Mouse (Mus musculus) liver, embryonic 14.5 days (tissue): ENCODE data around the gene Ogn. TPM values are rescaled to one million over a fixed set of nuclear protein-coding genes. Genes with fewer than 3 reads are reported as not detected.

Source experiments
- ATAC-seq: fragments of 200-750 bp; cut with Nextera tagmentation; 2 replicates; pipeline ENCODE4 v1.8.0; 2017; ENCODE audit warnings: moderate number of reproducible peaks, mild to moderate bottlenecking, moderate library complexity; ENCODE audit not compliant: insufficient read depth
- DNase-seq, 3 experiments: peaks; one replicate each; pipeline ENCODE4 v3.0.0-alpha.2; 2012 to 2013; ENCODE audit warnings: low read depth in 3 of 3, low spot score in 3 of 3
- H3K27ac ChIP-seq: fragments of 300-500 bp; sonication (generic); 2 replicates; pipeline ENCODE4 v1.5.1; 2014; ENCODE audit warnings: moderate library complexity, mild to moderate bottlenecking, control low read depth, inconsistent platforms
- H3K27me3 ChIP-seq: fragments of 300-500 bp; sonication (generic); 2 replicates; pipeline ENCODE4 v1.6.1; 2014; ENCODE audit warnings: mild to moderate bottlenecking, low read length, moderate library complexity; ENCODE audit not compliant: control insufficient read depth, insufficient read depth
- H3K36me3 ChIP-seq: fragments of 300-500 bp; sonication (generic); replicated peaks from 2 replicates; pipeline ENCODE4 v1.6.1; 2014; ENCODE audit warnings: low read depth; ENCODE audit not compliant: control insufficient read depth, insufficient read depth
- H3K4me1 ChIP-seq, 2 experiments: fragments of 200-500 bp in 1 of 2; fragments of 300-500 bp in 1 of 2; sonication (generic) in 1 of 2; replicated peaks; 2 replicates each; pipeline ENCODE4 v1.6.1; 2012 to 2014; ENCODE audit warnings: antibody characterized with exemption in 1 of 2, inconsistent platforms in 1 of 2, low read length in 1 of 2; ENCODE audit not compliant: control insufficient read depth in 2 of 2, insufficient read depth in 2 of 2
- H3K4me2 ChIP-seq: fragments of 300-500 bp; sonication (generic); 2 replicates; pipeline ENCODE4 v1.6.1; 2014; ENCODE audit warnings: low read depth, mild to moderate bottlenecking, control low read depth, moderate library complexity
- H3K4me3 ChIP-seq, 2 experiments: fragments of 200-500 bp in 1 of 2; fragments of 300-500 bp in 1 of 2; sonication (generic) in 1 of 2; 2 replicates each; pipeline ENCODE4 v1.5.1; 2012 to 2014; ENCODE audit warnings: low read depth in 2 of 2, low read length in 2 of 2, mild to moderate bottlenecking in 2 of 2, control low read depth in 1 of 2, inconsistent platforms in 1 of 2, moderate library complexity in 1 of 2; ENCODE audit not compliant: insufficient read depth in 1 of 2
- H3K9ac ChIP-seq: fragments of 300-500 bp; sonication (generic); replicated peaks from 2 replicates; pipeline ENCODE4 v1.6.1; 2014; ENCODE audit warnings: mild to moderate bottlenecking, control low read depth, moderate library complexity
- H3K9me3 ChIP-seq: fragments of 300-500 bp; sonication (generic); 2 replicates; pipeline ENCODE4 v1.6.1; 2016; ENCODE audit warnings: low read length, mixed read lengths; ENCODE audit not compliant: control insufficient read depth
- CTCF ChIP-seq: IDR thresholded peaks from 2 replicates; pipeline ENCODE4 v1.5.1; 2016; ENCODE audit warnings: antibody characterized with exemption, low read depth, control low read depth
- EP300 ChIP-seq: IDR thresholded peaks from 2 replicates; pipeline ENCODE4 v1.6.1; 2016; ENCODE audit warnings: antibody characterized with exemption, low read depth
- WGBS: fragments of 180-500 bp; shearing (Covaris S2); extraction: QIAGEN DNeasy Blood & Tissue Kit; methylation state at CpG from one replicate; pipeline ENCODE4 v1.1.7; 2014; ENCODE audit not compliant: insufficient replicate concordance; 5-methylcytosine and 5-hydroxymethylcytosine counted together
- polyA plus RNA-seq, 2 experiments: library from polyadenylated mRNA; depleted of rRNA in 1 of 2; stranded (reverse) in 1 of 2; unstranded in 1 of 2; fragments of >200 nt; fragmentation: Nextera tagmentation in 1 of 2; extraction: Ambion mirVana in 1 of 2; gene quantifications; 2 replicates each; pipeline versions ENCODE4 v1.2.1 to v1.2.3; 2012 to 2014

Gene Ogn
- polyA plus RNA-seq, 2 experiments: 0.49 to 1.5 TPM

- TF ChIP-seq CTCF: no peak
- TF ChIP-seq EP300: no peak
- no peak for ATAC-seq
- Histone ChIP-seq H3K9ac (no peak overlapping the region), H3K4me1 (no peaks in the 10 kb centered on the region), H3K36me3 (no peaks in the 10 kb centered on the region), H3K4me2 (no peak overlapping the region), H3K27me3 (no peaks in the 10 kb centered on the region), H3K27ac (no peak overlapping the region), H3K9me3 (no peaks in the 10 kb centered on the region), H3K4me3 (no peak overlapping the region)
- DNase-seq: no peak
Measured at GRCm38 (mm10) chr13:49603603-49604002, 4.2 kb upstream of the Ogn start.

GRCm38 (mm10) chr13:49608589-49609322, 910 bp downstream of the Ogn start:
- Histone ChIP-seq H3K27me3 (no peaks in the 10 kb centered on the region), H3K9me3 (no peaks in the 10 kb centered on the region), H3K4me1 (no peaks in the 10 kb centered on the region), H3K4me3 (no peak overlapping the region), H3K27ac (no peak overlapping the region), H3K4me2 (no peak overlapping the region), H3K9ac (no peak overlapping the region), H3K36me3 (no peaks in the 10 kb centered on the region)
- ATAC-seq: no peak
- 82% methylated on average over 4 of the region's 4 CpGs for WGBS
- no peak for DNase-seq
- TF ChIP-seq EP300 (no peak), CTCF (no peak)

GRCm38 (mm10) chr13:49617021-49617420, 9.2 kb downstream of the Ogn start:
- TF ChIP-seq EP300 (peak; percentile 67), CTCF (no peak)
- H3K27ac ChIP-seq: peak overlapping the region; percentile 46
- ATAC-seq: peak; percentile 75; the same call in 1 of the 2 replicates
- H3K4me2 ChIP-seq: peak overlapping the region; percentile 45
- no peaks in the 10 kb centered on the region for H3K9me3 ChIP-seq
- no peaks in the 10 kb centered on the region for H3K27me3 ChIP-seq
- DNase-seq: peak in 2 of 3 experiments; percentile 33 to 45
- H3K4me3 ChIP-seq: no peak overlapping the region
- peaks cover 14 to 22% of the 10 kb centered on the region in 2 experiments for H3K4me1 ChIP-seq
- WGBS: 22% methylated on average over 3 of the region's 3 CpGs
- H3K36me3 ChIP-seq: no peaks in the 10 kb centered on the region
- H3K9ac ChIP-seq: peak overlapping the region; percentile 38

GRCm38 (mm10) chr13:49618365-49618764, 10.5 kb downstream of the Ogn start:
- Histone ChIP-seq H3K9ac (no peak overlapping the region), H3K9me3 (no peaks in the 10 kb centered on the region), H3K4me3 (no peak overlapping the region), H3K4me1 (peaks cover 14 to 22% of the 10 kb centered on the region in 2 experiments), H3K4me2 (no peak overlapping the region), H3K27me3 (no peaks in the 10 kb centered on the region), H3K36me3 (no peaks in the 10 kb centered on the region), H3K27ac (no peak overlapping the region)
- DNase-seq (peak in 1 of 3 experiments; percentile 26), ATAC-seq (no peak)
- TF ChIP-seq CTCF (no peak), EP300 (peak; percentile 40; the same call in 1 of the 2 replicates)

- H3K4me1 ChIP-seq: peaks cover 4% of the 10 kb centered on the region in 2 experiments
- no peak overlapping the region for H3K4me2 ChIP-seq
- no peaks in the 10 kb centered on the region for H3K27me3 ChIP-seq
- H3K36me3 ChIP-seq: no peaks in the 10 kb centered on the region
- H3K9ac ChIP-seq: no peak overlapping the region
- WGBS: 90% methylated on average over 1 of the region's 1 CpGs
- DNase-seq: no peak
- no peak overlapping the region for H3K4me3 ChIP-seq
- TF ChIP-seq CTCF (no peak), EP300 (no peak)
- H3K27ac ChIP-seq: no peak overlapping the region
- H3K9me3 ChIP-seq: no peaks in the 10 kb centered on the region
- no peak for ATAC-seq
Measured at GRCm38 (mm10) chr13:49623216-49623615, 15.4 kb downstream of the Ogn start.
